Mouse (Mus musculus) layer of hippocampus, adult 9-11 months (tissue): Measurements from ENCODE around the gene Mypn.

Experiments used
- DNase-seq: peaks from one replicate; pipeline ENCODE4 v3.0.0; 2022

Gene Mypn

GRCm38 (mm10) chr10:63098191-63098590, 105.6 kb downstream of the Mypn start:
- no peak for DNase-seq

DNA sequence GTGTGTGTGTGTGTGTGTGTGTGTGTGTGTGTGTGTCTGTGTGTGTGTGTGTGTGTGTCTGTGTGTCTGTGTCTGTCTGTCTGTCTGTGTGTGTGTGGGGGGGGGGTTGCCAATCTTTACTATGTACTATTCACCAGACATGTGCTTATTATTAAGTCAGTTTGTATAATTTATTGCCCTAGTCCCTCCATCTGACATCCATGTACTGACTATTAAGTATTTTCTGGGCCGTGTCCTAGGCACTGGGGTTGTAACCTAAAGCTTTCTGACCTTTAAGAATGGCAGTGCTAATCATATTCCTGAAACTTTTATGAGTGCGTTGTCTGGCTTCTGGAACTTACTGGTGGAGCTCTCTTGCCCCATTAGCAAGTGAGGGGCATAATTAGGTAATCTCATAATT, 107.0 kb downstream of the Mypn start:
- DNase-seq: no peak

DNA sequence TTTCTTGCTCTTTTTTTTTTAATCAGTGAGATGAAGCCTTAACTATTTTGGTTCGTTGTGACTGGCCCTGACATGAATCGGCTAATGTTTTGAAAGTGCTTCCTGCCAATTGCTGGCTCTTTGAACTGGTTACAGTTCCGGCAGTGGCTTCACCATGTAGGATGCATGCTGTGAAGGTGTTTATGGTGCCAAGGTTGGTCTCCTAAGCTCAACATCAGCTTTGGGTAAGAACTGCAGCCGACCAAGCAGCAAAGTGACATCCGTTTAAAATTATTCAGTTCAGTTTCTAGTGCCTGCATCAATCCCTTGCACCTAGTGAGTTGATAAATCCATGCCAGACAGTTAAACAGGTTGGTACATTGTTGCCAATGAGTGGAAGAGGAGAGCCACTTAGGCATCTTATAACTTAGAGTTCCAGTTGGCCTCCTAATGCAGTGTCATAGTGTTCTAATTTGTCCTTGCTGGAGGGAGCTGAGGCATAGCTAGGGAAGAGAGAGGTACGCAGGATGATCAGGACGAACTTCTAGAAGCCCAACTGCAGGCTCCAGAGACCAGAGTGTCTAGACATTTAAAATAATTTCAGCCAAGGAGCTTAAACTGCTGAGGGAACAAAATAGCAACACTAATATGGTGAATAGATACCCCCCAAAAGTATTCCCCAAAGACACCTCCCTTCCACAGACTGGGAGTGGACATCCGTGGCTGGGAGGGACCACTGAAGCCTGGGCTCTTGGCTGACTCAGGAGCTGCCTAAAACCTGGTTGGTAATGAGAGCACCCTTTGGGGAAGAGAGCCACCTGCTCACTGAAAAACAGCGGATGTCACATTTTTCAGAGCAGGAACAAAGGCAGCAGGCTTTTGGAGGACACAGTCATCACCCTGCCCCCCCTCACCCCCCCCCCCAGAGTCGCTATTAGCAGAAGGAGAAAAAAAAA, 110.9 kb downstream of the Mypn start:
- DNase-seq: no peak

- no peak for DNase-seq
Measured at GRCm38 (mm10) chr10:63091915-63092314, 111.8 kb downstream of the Mypn start.

DNA sequence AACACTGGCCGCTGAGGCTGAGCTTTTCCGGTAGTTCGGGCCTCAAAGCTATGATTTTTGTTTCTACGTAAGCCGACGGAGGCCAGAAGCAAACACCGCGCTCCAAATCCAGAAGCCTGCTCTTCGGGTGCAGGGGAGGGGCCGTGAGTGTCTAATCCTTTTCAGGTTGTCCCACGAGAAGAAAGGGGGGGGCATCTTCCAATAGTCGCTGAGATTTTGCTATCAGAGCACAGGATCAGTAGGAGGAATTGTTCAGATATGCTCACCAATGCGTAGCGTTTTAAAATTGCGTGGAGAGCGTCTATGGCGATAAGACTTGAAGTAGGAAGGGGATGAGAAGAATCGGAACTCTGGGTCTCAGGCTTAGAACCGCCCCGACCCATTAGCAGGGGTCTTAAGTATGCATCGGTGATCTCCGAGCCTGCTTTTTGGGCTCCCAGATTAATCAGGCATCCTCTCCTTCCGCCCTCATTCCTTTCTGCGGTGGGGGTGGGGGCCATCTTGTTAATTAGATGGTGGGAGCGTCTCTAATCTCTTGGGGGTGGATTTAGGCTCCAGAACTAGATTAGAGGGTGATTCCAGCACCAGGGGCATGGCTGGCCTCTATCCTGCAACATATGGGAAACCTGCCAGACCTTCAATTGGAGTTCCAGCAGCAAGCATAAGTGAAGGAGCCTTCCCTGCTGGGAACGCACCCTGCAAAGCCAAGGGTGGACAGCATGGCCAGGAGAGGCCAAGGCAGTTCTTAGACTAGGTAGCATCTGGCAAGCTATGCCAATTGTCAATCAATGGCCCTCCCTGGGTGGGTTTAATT, 113.8 kb downstream of the Mypn start:
- peak; percentile 9 for DNase-seq

- no peak for DNase-seq
Measured at GRCm38 (mm10) chr10:63089103-63089757, 114.5 kb downstream of the Mypn start.

DNA sequence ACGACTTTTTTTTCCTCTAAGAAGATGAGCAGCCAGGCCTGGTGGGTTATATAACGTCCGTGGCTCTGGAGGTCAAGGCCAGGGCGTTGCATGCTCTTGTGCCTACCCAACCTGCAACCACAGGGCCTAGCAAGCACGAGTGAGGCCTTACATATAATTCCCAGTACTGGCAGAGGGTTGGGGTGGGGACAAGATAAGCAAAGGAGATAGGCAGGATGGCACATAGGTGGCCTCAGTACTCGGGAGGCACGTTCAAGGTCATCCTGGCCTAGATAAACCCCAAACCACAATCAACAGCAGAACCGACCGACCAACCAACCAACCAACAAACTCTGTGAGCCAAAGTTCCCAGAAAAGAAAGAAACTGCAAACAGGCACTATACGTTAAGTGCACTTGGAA, 117.4 kb downstream of the Mypn start:
- no peak for DNase-seq

- peak; percentile 76 for DNase-seq
Measured at GRCm38 (mm10) chr10:63065988-63066387, 137.8 kb downstream of the Mypn start.
